Mouse (Mus musculus) E14TG2a.4 (cell line): ENCODE data around the gene Srgap2.

Experiments used
- H3K27me3 ChIP-seq: 2 replicates; pipeline ENCODE4 v1.6.1; 2014; ENCODE audit warnings: low read length, control low read depth; ENCODE audit not compliant: insufficient read depth
- H3K36me3 ChIP-seq: 2 replicates; pipeline ENCODE4 v1.6.1; 2014; ENCODE audit warnings: low read length, control low read depth; ENCODE audit not compliant: insufficient read depth
- H3K4me1 ChIP-seq: replicated peaks from 2 replicates; pipeline ENCODE4 v1.6.1; 2014; ENCODE audit warnings: low read depth, low read length, control low read depth
- H3K4me3 ChIP-seq: replicated peaks from 2 replicates; pipeline ENCODE4 v1.5.1; 2014; ENCODE audit warnings: mild to moderate bottlenecking, low read length
- H3K9me3 ChIP-seq: 2 replicates; pipeline ENCODE4 v1.6.1; 2014; ENCODE audit warnings: low read length, control low read depth
- CTCF ChIP-seq: conservative IDR thresholded peaks from 2 replicates; pipeline ENCODE4 v1.5.1; 2014; ENCODE audit warnings: low read length
- NANOG ChIP-seq: IDR thresholded peaks from 2 replicates; pipeline ENCODE4 v1.6.1; 2014; ENCODE audit warnings: borderline replicate concordance, low read length, mixed read lengths
- POU5F1 ChIP-seq: IDR thresholded peaks from 2 replicates; pipeline ENCODE4 v1.6.1; 2014; ENCODE audit warnings: low read length, borderline replicate concordance

The Srgap2 gene

GRCm38 (mm10) chr1:131491579-131491978 is 35.6 kb downstream of the Srgap2 start:
- no peaks in the 10 kb centered on the region for H3K27me3 ChIP-seq
- TF ChIP-seq POU5F1 (no peak), NANOG (no peak), CTCF (no peak)
- H3K4me3 ChIP-seq, result no peak overlapping the region
- H3K4me1 ChIP-seq, result peaks cover 16% of the 10 kb centered on the region
- no peaks in the 10 kb centered on the region for H3K9me3 ChIP-seq
- H3K36me3 ChIP-seq, result peaks cover 8% of the 10 kb centered on the region; the same call in 1 of the 2 replicates

- Histone ChIP-seq H3K4me1 (peaks cover 12% of the 10 kb centered on the region), H3K9me3 (no peaks in the 10 kb centered on the region), H3K27me3 (no peaks in the 10 kb centered on the region), H3K4me3 (no peak overlapping the region), H3K36me3 (peaks cover 7% of the 10 kb centered on the region; the same call in 1 of the 2 replicates)
- TF ChIP-seq NANOG (no peak), POU5F1 (no peak)
These were observed 37.8 kb downstream of the Srgap2 start for GRCm38 (mm10) chr1:131489312-131489711.

- TF ChIP-seq POU5F1 (no peak), CTCF (no peak), NANOG (no peak)
- no peaks in the 10 kb centered on the region for H3K36me3 ChIP-seq
- H3K4me1 ChIP-seq, result peaks cover 15% of the 10 kb centered on the region
These were observed 40.9 kb downstream of the Srgap2 start for GRCm38 (mm10) chr1:131486094-131486850.

GRCm38 (mm10) chr1:131482242-131482641 is 44.9 kb downstream of the Srgap2 start:
- H3K4me1 ChIP-seq, result peaks cover 42% of the 10 kb centered on the region
- H3K36me3 ChIP-seq, result no peaks in the 10 kb centered on the region

More at GRCm38 (mm10) chr1:131486094-131486850, 40.9 kb downstream of the Srgap2 start:
- no peaks in the 10 kb centered on the region for H3K27me3 ChIP-seq
- no peaks in the 10 kb centered on the region for H3K9me3 ChIP-seq
- no peak overlapping the region for H3K4me3 ChIP-seq

GRCm38 (mm10) chr1:131481391-131481790 is 45.8 kb downstream of the Srgap2 start:
- no peak for TF ChIP-seq NANOG
- TF ChIP-seq POU5F1, result no peak
- TF ChIP-seq CTCF, result no peak
- H3K4me1 ChIP-seq, result peaks cover 44% of the 10 kb centered on the region
- H3K9me3 ChIP-seq, result no peaks in the 10 kb centered on the region
- no peaks in the 10 kb centered on the region for H3K36me3 ChIP-seq
- no peak overlapping the region for H3K4me3 ChIP-seq
- H3K27me3 ChIP-seq, result no peaks in the 10 kb centered on the region

More at GRCm38 (mm10) chr1:131482242-131482641, 44.9 kb downstream of the Srgap2 start:
- TF ChIP-seq NANOG (no peak), CTCF (no peak), POU5F1 (no peak)
- H3K4me3 ChIP-seq, result no peak overlapping the region
- no peaks in the 10 kb centered on the region for H3K27me3 ChIP-seq
- no peaks in the 10 kb centered on the region for H3K9me3 ChIP-seq

- TF ChIP-seq CTCF (no peak), NANOG (peak; percentile 70; the same call in 1 of the 2 replicates)
- H3K27me3 ChIP-seq, result no peaks in the 10 kb centered on the region
These were observed 48.3 kb downstream of the Srgap2 start for GRCm38 (mm10) chr1:131478770-131479305.

GRCm38 (mm10) chr1:131475306-131475705 is 51.8 kb downstream of the Srgap2 start:
- H3K27me3 ChIP-seq, result no peaks in the 10 kb centered on the region
- no peak for TF ChIP-seq CTCF
- TF ChIP-seq NANOG, result no peak
- TF ChIP-seq POU5F1, result no peak
- no peaks in the 10 kb centered on the region for H3K36me3 ChIP-seq
- H3K4me1 ChIP-seq, result peaks cover 66% of the 10 kb centered on the region
- no peaks in the 10 kb centered on the region for H3K9me3 ChIP-seq
- H3K4me3 ChIP-seq, result no peak overlapping the region

More at GRCm38 (mm10) chr1:131478770-131479305, 48.3 kb downstream of the Srgap2 start:
- Histone ChIP-seq H3K9me3 (no peaks in the 10 kb centered on the region), H3K4me1 (peaks cover 57% of the 10 kb centered on the region), H3K36me3 (no peaks in the 10 kb centered on the region), H3K4me3 (no peak overlapping the region)

- TF ChIP-seq CTCF (no peak), POU5F1 (no peak)
- no peak overlapping the region for H3K4me3 ChIP-seq
- H3K9me3 ChIP-seq, result no peaks in the 10 kb centered on the region
These were observed 53.5 kb downstream of the Srgap2 start for GRCm38 (mm10) chr1:131473631-131474118.

GRCm38 (mm10) chr1:131470597-131470996 is 56.6 kb downstream of the Srgap2 start:
- Histone ChIP-seq H3K4me1 (peaks cover 40% of the 10 kb centered on the region), H3K27me3 (no peaks in the 10 kb centered on the region), H3K4me3 (no peak overlapping the region), H3K9me3 (no peaks in the 10 kb centered on the region), H3K36me3 (no peaks in the 10 kb centered on the region)
- TF ChIP-seq CTCF, result no peak
- TF ChIP-seq NANOG, result no peak
- TF ChIP-seq POU5F1, result no peak

More at GRCm38 (mm10) chr1:131473631-131474118, 53.5 kb downstream of the Srgap2 start:
- no peaks in the 10 kb centered on the region for H3K36me3 ChIP-seq
- no peaks in the 10 kb centered on the region for H3K27me3 ChIP-seq
- H3K4me1 ChIP-seq, result peaks cover 55% of the 10 kb centered on the region
